Mouse (Mus musculus): ENCODE measurements around the gene Adgrl1. TPM values are rescaled to one million over a fixed set of nuclear protein-coding genes. Genes with fewer than 3 reads are reported as not detected.

Gene Adgrl1
- polyA plus RNA-seq, 1 experiment from 2014 or later, result 24.4 TPM

DNA sequence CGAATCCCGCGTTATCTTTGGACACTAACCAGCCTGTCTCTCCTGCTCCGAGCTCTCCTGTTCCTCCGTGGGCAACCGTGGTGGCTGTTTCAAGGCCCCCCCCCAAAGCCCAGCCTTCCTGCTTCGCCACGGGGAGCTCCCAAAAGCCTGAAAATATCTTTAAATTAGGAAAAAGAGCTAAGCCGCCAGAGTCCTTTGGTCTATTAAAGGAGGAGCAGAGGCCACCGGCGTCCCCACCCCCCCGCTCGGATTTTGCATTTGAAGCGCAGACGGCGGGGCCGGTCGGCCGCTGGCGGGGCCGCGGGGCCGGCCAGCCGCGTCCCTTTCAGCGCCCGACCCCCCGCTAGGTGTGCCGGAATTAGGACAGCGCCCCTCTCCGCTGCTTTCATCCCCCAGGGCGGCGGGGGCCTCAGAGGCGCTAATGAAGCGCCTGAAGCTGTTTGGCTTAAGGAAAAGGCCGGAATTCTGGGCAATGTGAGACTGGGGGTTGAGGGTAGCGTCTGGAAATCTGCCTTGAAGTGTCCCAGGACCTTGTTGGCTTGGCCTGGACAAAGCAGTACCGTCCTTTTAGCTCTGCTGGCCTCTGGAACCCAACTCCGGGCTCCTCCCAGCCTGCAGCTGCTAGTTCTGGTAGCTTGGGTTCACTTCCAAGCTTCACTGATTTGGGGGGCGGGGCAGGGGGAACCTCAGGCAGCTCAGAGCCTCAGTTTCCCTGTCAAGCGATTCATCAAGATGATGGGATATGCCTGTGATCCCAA lies 23.6 kb upstream of the Adgrl1 start:
- no peak for ATAC-seq (ENCODE audit: low FRiP score, low TSS enrichment)
- Histone ChIP-seq H3K9me3 (ENCODE audit: control insufficient read depth, low read length) (no peaks in the 10 kb centered on the region), H3K36me3 (ENCODE audit: control insufficient read depth, insufficient read depth, low read length) (no peaks in the 10 kb centered on the region), H3K27ac (ENCODE audit: low read depth, low read length) (0 out of 2 replicates have a peak overlapping the region, but pooled peaks have one; percentile 26), H3K4me3 (ENCODE audit: low read length) (peak overlapping the region; percentile 69), H3K27me3 (ENCODE audit: control insufficient read depth, insufficient read depth, low read length) (peaks cover 3% of the 10 kb centered on the region; the same call in 1 of the 2 replicates), H3K4me1 (ENCODE audit: control insufficient read depth, insufficient read depth, low read length) (peaks cover 14% of the 10 kb centered on the region), H3K9ac (ENCODE audit: low read depth, low read length) (peak overlapping the region; percentile 80), H3K4me2 (replicated peaks; ENCODE audit: low read depth, low read length) (peak overlapping the region; percentile 99)
- under 1% methylated on average over 41 of the region's 41 CpGs for WGBS

DNA sequence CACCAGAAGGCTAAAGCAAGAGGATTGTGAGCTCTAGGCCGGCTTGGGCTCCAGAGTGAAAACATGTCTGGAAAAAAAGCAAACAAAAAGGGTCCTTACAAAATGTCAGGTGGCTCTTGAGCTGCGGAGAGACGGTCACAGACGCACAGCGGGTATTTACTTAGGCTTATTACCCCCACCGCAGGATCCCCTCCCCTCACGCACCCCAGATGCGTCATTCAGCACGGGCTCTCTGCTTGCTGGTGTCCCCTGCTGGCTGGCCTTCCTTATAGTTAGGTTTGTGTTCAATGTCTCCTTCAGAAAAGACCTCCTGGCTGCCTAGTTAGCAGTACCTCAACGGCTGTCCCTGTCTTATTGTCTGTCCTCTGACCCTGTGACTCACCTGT lies 23.1 kb upstream of the Adgrl1 start:
- no peak overlapping the region; the same call in 1 of the 2 replicates for H3K9ac ChIP-seq (ENCODE audit: low read depth, low read length)
- peak overlapping the region; percentile 31; the same call in 1 of the 2 replicates for H3K4me2 ChIP-seq (replicated peaks; ENCODE audit: low read depth, low read length)
- no peak; the same call in 1 of the 2 replicates for ATAC-seq (ENCODE audit: low FRiP score, low TSS enrichment)
- peaks cover 14% of the 10 kb centered on the region for H3K4me1 ChIP-seq (ENCODE audit: control insufficient read depth, insufficient read depth, low read length)
- peaks cover 3% of the 10 kb centered on the region; the same call in 1 of the 2 replicates for H3K27me3 ChIP-seq (ENCODE audit: control insufficient read depth, insufficient read depth, low read length)
- 6% methylated on average over 10 of the region's 10 CpGs for WGBS
- H3K9me3 ChIP-seq (ENCODE audit: control insufficient read depth, low read length), result no peaks in the 10 kb centered on the region
- no peak overlapping the region; the same call in 1 of the 2 replicates for H3K4me3 ChIP-seq (ENCODE audit: low read length)
- no peak overlapping the region for H3K27ac ChIP-seq (ENCODE audit: low read depth, low read length)
- no peaks in the 10 kb centered on the region for H3K36me3 ChIP-seq (ENCODE audit: control insufficient read depth, insufficient read depth, low read length)

- no peaks in the 10 kb centered on the region for H3K27me3 ChIP-seq (ENCODE audit: control insufficient read depth, insufficient read depth, low read length)
- no peaks in the 10 kb centered on the region for H3K36me3 ChIP-seq (ENCODE audit: control insufficient read depth, insufficient read depth, low read length)
- H3K4me2 ChIP-seq (replicated peaks; ENCODE audit: low read depth, low read length), result no peak overlapping the region
- no peaks in the 10 kb centered on the region for H3K9me3 ChIP-seq (ENCODE audit: control insufficient read depth, low read length)
- WGBS, result 51% methylated on average over 2 of the region's 2 CpGs
- ATAC-seq (ENCODE audit: low FRiP score, low TSS enrichment), result no peak
- no peak overlapping the region for H3K4me3 ChIP-seq (ENCODE audit: low read length)
- H3K9ac ChIP-seq (ENCODE audit: low read depth, low read length), result no peak overlapping the region
- no peaks in the 10 kb centered on the region for H3K4me1 ChIP-seq (ENCODE audit: control insufficient read depth, insufficient read depth, low read length)
- H3K27ac ChIP-seq (ENCODE audit: low read depth, low read length), result no peak overlapping the region
Observed at GRCm38 (mm10) chr8:83888409-83888808, 11.5 kb upstream of the Adgrl1 start.

GRCm38 (mm10) chr8:83892061-83892460 lies 7.8 kb upstream of the Adgrl1 start:
- H3K27ac ChIP-seq (ENCODE audit: low read depth, low read length), result no peak overlapping the region
- no peak for ATAC-seq (ENCODE audit: low FRiP score, low TSS enrichment)
- no peak overlapping the region for H3K4me3 ChIP-seq (ENCODE audit: low read length)
- no peaks in the 10 kb centered on the region for H3K36me3 ChIP-seq (ENCODE audit: control insufficient read depth, insufficient read depth, low read length)
- no peaks in the 10 kb centered on the region for H3K9me3 ChIP-seq (ENCODE audit: control insufficient read depth, low read length)
- no peak overlapping the region for H3K9ac ChIP-seq (ENCODE audit: low read depth, low read length)
- 0 out of 2 replicates have a peak, but pooled peaks cover 3% of the 10 kb centered on the region for H3K4me1 ChIP-seq (ENCODE audit: control insufficient read depth, insufficient read depth, low read length)
- peaks cover 6% of the 10 kb centered on the region; the same call in 1 of the 2 replicates for H3K27me3 ChIP-seq (ENCODE audit: control insufficient read depth, insufficient read depth, low read length)
- H3K4me2 ChIP-seq (replicated peaks; ENCODE audit: low read depth, low read length), result no peak overlapping the region
- 53% methylated on average over 4 of the region's 4 CpGs for WGBS

DNA sequence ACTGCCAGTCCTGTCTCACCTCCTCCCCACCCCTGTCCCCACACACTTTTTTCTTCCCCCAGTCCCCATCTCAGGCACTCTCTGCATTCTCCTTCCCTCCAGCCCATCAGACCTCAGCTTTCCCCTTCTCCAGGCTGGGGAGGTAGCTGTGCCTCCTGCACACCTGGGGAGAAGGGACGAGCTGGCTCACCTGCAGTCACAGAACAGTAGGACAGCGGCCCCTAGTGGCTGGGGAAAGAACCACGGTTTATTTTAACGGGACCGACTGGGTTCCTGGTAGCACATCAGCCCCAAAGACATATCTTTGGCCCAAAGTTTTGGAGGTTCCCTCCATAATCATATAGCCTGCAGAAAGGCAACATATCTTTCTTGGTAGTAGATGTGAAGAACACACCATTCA lies 6.0 kb upstream of the Adgrl1 start:
- H3K4me2 ChIP-seq (replicated peaks; ENCODE audit: low read depth, low read length), result no peak overlapping the region
- no peaks in the 10 kb centered on the region for H3K36me3 ChIP-seq (ENCODE audit: control insufficient read depth, insufficient read depth, low read length)
- no peak overlapping the region for H3K4me3 ChIP-seq (ENCODE audit: low read length)
- 0 out of 2 replicates have a peak, but pooled peaks cover 4% of the 10 kb centered on the region for H3K4me1 ChIP-seq (ENCODE audit: control insufficient read depth, insufficient read depth, low read length)
- no peak overlapping the region for H3K9ac ChIP-seq (ENCODE audit: low read depth, low read length)
- H3K27ac ChIP-seq (ENCODE audit: low read depth, low read length), result no peak overlapping the region
- ATAC-seq (ENCODE audit: low FRiP score, low TSS enrichment), result no peak
- WGBS, result 5% methylated on average over 5 of the region's 5 CpGs
- H3K27me3 ChIP-seq (ENCODE audit: control insufficient read depth, insufficient read depth, low read length), result peaks cover 6% of the 10 kb centered on the region; the same call in 1 of the 2 replicates
- H3K9me3 ChIP-seq (ENCODE audit: control insufficient read depth, low read length), result no peaks in the 10 kb centered on the region

- Histone ChIP-seq H3K4me1 (ENCODE audit: control insufficient read depth, insufficient read depth, low read length) (0 out of 2 replicates have a peak, but pooled peaks cover 4% of the 10 kb centered on the region), H3K27me3 (ENCODE audit: control insufficient read depth, insufficient read depth, low read length) (peaks cover 6% of the 10 kb centered on the region; the same call in 1 of the 2 replicates), H3K9ac (ENCODE audit: low read depth, low read length) (no peak overlapping the region), H3K4me3 (ENCODE audit: low read length) (no peak overlapping the region), H3K4me2 (replicated peaks; ENCODE audit: low read depth, low read length) (no peak overlapping the region), H3K27ac (ENCODE audit: low read depth, low read length) (no peak overlapping the region), H3K36me3 (ENCODE audit: control insufficient read depth, insufficient read depth, low read length) (no peaks in the 10 kb centered on the region), H3K9me3 (ENCODE audit: control insufficient read depth, low read length) (no peaks in the 10 kb centered on the region)
- no peak for ATAC-seq (ENCODE audit: low FRiP score, low TSS enrichment)
- 10% methylated on average over 5 of the region's 5 CpGs for WGBS
Observed at GRCm38 (mm10) chr8:83895894-83896293, 4.0 kb upstream of the Adgrl1 start.

- H3K4me3 ChIP-seq (ENCODE audit: low read length), result no peak overlapping the region
- H3K9ac ChIP-seq (ENCODE audit: low read depth, low read length), result no peak overlapping the region
- no peak for ATAC-seq (ENCODE audit: low FRiP score, low TSS enrichment)
- H3K27me3 ChIP-seq (ENCODE audit: control insufficient read depth, insufficient read depth, low read length), result peaks cover 6% of the 10 kb centered on the region; the same call in 1 of the 2 replicates
- WGBS, result 86% methylated on average over 7 of the region's 7 CpGs
- H3K4me1 ChIP-seq (ENCODE audit: control insufficient read depth, insufficient read depth, low read length), result 0 out of 2 replicates have a peak, but pooled peaks cover 4% of the 10 kb centered on the region
- H3K9me3 ChIP-seq (ENCODE audit: control insufficient read depth, low read length), result no peaks in the 10 kb centered on the region
- no peak overlapping the region for H3K27ac ChIP-seq (ENCODE audit: low read depth, low read length)
- H3K4me2 ChIP-seq (replicated peaks; ENCODE audit: low read depth, low read length), result no peak overlapping the region
- H3K36me3 ChIP-seq (ENCODE audit: control insufficient read depth, insufficient read depth, low read length), result no peaks in the 10 kb centered on the region
Observed at GRCm38 (mm10) chr8:83896461-83896860, 3.4 kb upstream of the Adgrl1 start.

DNA sequence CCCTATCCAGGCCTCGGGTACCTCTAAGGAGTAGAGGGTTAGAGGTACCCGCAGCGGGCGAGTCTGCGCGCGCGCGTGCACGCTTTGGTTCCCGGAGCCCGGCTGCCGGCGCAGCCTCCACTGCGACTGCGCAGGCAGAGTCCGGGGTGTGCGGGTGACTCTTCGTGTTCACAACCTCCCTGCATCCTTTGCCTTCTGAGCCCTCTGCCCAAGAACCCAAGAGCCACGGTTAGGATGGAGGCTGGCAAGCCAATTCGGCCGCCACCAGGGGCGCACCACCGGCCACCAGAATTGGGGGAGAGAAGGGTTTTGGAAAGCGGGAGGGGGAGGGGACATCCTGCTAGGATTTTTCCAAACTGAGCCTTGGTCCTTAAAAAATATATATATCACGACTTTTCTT lies 2.7 kb upstream of the Adgrl1 start:
- Histone ChIP-seq H3K36me3 (ENCODE audit: control insufficient read depth, insufficient read depth, low read length) (no peaks in the 10 kb centered on the region), H3K9me3 (ENCODE audit: control insufficient read depth, low read length) (no peaks in the 10 kb centered on the region), H3K4me1 (ENCODE audit: control insufficient read depth, insufficient read depth, low read length) (peaks cover 10% of the 10 kb centered on the region), H3K27me3 (ENCODE audit: control insufficient read depth, insufficient read depth, low read length) (peaks cover 6% of the 10 kb centered on the region; the same call in 1 of the 2 replicates), H3K4me3 (ENCODE audit: low read length) (peak overlapping the region; percentile 22; the same call in 1 of the 2 replicates), H3K4me2 (replicated peaks; ENCODE audit: low read depth, low read length) (peak overlapping the region; percentile 46), H3K9ac (ENCODE audit: low read depth, low read length) (no peak overlapping the region), H3K27ac (ENCODE audit: low read depth, low read length) (no peak overlapping the region)
- no peak for ATAC-seq (ENCODE audit: low FRiP score, low TSS enrichment)
- WGBS, result 3% methylated on average over 26 of the region's 26 CpGs

GRCm38 (mm10) chr8:83898456-83898855 lies 1.4 kb upstream of the Adgrl1 start:
- Histone ChIP-seq H3K36me3 (ENCODE audit: control insufficient read depth, insufficient read depth, low read length) (no peaks in the 10 kb centered on the region), H3K4me2 (replicated peaks; ENCODE audit: low read depth, low read length) (peak overlapping the region; percentile 96), H3K27ac (ENCODE audit: low read depth, low read length) (peak overlapping the region; percentile 94; the same call in 1 of the 2 replicates), H3K9me3 (ENCODE audit: control insufficient read depth, low read length) (no peaks in the 10 kb centered on the region), H3K4me1 (ENCODE audit: control insufficient read depth, insufficient read depth, low read length) (peaks cover 23% of the 10 kb centered on the region), H3K4me3 (ENCODE audit: low read length) (peak overlapping the region; percentile 97), H3K9ac (ENCODE audit: low read depth, low read length) (peak overlapping the region; percentile 25; the same call in 1 of the 2 replicates), H3K27me3 (ENCODE audit: control insufficient read depth, insufficient read depth, low read length) (peaks cover 6% of the 10 kb centered on the region; the same call in 1 of the 2 replicates)
- no peak for ATAC-seq (ENCODE audit: low FRiP score, low TSS enrichment)
- WGBS, result 3% methylated on average over 10 of the region's 10 CpGs
